Mouse (Mus musculus) naive thymus-derived CD4-positive, alpha-beta T cell, adult 2 months (primary cell): ENCODE results near the gene Vgf.
A peak's percentile ranks its signal among the peaks of the same experiment; 100 is the strongest.

Experiments used
- DNase-seq: peaks from one replicate; pipeline ENCODE4 v3.0.0-alpha.2; 2011; ENCODE audit warnings: low read depth

The Vgf gene

GRCm38 (mm10) chr5:137026092-137026491 is at the start of gene Vgf:
TSS of gene Vgf (plus strand) at chr5:137026392.
- DNase-seq: no peak

GRCm38 (mm10) chr5:136977769-136978168 is 48.4 kb upstream of the Vgf start:
- no peak for DNase-seq

DNA sequence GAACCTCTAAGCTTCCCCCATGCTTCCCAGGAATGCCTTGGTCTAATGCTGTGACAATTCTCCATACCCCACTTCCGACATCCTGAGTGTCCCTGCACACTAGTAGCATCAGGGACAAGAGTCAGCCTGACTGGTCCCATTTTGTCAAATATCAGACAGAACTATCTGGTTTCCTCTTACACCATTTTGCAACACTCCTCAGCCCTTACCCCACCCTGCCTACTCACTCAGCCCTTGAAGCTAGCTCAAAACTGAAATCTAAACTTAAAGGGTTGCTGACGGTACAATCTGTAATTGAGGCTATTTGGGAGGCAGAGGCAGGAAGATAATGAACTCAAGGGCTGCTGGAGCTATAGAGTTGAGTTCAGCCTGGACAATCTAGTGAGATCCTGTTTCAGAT is 46.4 kb upstream of the Vgf start:
- DNase-seq: no peak

DNA sequence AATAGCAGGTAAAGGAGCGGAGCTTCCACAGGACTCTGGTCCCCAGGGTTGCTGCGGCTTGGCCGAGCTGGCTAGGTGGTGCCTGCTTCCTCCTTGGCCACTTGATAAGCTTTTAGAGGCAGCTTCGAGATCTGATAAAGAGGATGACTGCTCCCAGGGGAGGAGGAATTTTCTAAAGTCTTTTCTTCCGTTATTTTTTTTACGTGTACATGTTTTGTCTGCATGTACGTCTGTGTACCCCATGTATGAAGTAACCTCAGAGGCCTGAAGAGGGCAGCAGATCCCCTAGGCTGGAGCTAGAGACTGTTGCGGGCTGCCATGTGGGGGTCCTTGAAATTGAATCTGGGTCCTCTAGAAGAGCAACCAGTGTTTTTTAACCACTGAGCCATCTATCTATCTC is 45.2 kb upstream of the Vgf start:
- no peak for DNase-seq

DNA sequence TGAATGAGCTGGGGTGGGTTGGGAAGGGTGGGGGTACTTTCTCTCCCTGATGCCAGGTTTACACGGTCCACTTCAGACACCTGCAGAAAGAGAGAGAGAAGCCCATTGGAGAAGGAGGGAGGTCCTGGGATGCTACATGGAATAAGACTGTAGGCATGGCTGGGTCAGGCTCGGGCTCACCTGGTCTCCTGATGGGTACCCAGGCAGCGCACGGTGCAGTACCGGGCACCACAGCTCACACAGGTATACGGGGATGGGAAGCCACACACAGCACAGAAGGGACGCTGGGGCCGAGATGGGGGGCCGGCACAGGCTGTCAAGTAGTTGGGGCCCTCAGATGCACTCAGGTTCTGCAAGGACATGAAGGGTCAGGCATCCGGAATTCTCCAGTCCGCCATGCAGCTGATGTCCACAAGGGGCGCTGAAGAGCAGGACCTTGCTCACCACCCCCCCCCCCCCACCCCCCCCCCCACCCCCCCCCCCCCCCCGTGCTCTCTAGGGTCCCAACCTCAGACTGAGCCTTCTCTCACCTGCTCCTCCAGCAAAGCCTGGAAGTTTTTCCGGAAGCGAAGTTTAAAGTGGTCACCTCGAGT is 43.8 kb upstream of the Vgf start:
- peak; percentile 70 for DNase-seq

DNA sequence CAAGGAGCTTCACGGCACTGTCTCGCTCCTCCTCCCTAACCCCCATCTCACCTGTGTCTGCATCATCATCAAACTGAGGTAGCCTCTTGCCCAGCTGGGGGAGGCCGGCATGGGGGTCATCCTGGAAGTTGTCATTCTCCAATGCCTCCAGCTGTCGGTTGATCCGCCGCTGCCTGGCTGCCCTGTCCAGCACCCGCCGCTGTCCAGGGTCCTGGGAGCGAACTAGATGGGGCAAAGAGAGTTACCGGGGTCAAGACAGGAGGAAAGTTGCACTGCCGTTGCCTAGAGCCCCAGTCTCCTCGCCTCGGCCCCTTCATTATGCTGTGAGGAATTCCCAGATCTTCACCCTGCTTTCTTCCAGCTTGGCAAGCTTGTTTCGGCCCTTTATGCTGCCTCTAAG is 41.4 kb upstream of the Vgf start:
- DNase-seq: no peak

DNA sequence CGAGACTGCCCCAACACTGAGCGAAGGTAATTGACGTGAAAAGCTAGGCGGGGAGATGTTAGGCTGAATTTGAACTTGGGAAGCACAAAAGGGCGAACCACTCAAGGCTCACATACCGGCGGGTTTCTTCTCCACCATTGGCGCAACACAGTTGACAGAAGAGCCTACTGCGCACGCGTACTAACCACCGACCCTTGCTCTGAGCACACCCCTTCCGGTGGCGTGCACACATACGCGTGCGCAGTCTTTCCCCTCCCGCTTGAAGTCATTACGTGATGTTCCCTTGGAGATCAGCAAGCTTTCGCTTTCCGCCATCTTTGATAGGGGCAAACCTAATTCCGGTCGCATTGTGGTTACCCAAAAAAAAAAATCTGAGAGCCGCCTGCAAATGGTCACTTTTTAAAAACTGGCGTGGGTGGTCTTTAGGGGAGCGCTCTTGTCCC is 39.5 kb upstream of the Vgf start, which contains the start of gene Plod3:
TSS of gene Plod3 (plus strand) at position 325 of the 443 bp plus-strand sequence.
- DNase-seq: peak; percentile 99

- DNase-seq: peak; percentile 58
Measured at GRCm38 (mm10) chr5:136987138-136987933, 38.9 kb upstream of the Vgf start.

DNA sequence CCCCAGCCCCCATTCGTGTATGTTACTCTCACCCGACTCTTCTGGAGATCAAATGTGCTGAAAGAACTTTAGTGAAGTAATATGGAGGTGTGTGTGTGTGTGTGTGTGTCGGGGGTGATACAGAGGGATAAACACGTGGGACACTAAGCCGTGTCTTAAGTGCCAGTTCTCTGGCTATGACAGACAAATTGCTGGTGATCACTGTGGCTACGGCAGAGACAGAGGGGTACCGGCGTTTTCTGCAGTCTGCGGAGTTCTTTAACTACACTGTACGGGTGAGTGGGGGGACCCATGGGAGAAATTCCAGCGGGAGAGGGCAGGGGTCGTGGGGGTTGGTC is 38.3 kb upstream of the Vgf start, which contains the start of gene Znhit1:
TSS of gene Znhit1 (minus strand) at position 88 of the 338 bp plus-strand sequence.
- DNase-seq: no peak

DNA sequence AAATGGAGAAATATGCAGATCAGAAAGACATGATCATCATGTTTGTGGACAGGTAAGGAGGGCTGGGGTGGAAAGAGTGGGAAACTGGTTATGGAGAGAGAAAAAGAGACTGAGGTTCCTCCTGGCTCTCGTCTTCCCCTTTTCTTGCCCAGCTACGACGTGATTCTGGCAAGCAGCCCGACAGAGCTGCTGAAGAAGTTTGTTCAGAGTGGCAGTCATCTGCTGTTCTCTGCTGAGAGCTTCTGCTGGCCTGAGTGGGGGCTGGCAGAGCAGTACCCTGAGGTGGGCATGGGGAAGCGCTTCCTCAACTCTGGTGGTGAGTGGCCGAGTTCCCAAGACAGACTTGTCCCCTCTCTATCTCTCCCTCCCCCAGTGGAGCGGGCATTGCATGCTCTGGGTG is 37.8 kb upstream of the Vgf start:
- DNase-seq: no peak

- no peak for DNase-seq
Measured at GRCm38 (mm10) chr5:136989801-136990200, 36.4 kb upstream of the Vgf start.

- DNase-seq: no peak
Measured at GRCm38 (mm10) chr5:136999449-136999848, 26.7 kb upstream of the Vgf start.

GRCm38 (mm10) chr5:137000612-137001011 is 25.6 kb upstream of the Vgf start:
- DNase-seq: no peak

GRCm38 (mm10) chr5:137007276-137007675 is 18.9 kb upstream of the Vgf start:
- DNase-seq: no peak

DNA sequence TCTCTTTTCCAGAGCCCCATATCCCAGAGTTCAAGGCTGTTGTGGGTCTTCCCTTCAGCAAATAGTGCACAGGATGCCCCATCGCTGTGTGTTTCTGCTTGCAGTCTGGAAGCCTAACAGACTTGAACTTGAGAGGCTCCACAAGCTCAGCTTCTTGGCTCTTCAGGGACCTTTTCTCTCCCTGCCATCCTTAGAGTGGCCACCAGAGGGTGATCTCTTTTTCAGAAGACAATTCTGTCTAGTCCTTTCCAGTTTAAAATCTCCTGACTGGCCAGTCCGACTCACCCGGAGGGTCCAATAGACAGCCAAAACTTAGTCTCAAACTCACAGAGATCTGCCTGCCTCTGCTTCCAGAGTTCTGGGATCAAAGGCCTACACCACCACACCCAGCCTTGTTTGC is 16.2 kb upstream of the Vgf start:
- peak; percentile 48 for DNase-seq

DNA sequence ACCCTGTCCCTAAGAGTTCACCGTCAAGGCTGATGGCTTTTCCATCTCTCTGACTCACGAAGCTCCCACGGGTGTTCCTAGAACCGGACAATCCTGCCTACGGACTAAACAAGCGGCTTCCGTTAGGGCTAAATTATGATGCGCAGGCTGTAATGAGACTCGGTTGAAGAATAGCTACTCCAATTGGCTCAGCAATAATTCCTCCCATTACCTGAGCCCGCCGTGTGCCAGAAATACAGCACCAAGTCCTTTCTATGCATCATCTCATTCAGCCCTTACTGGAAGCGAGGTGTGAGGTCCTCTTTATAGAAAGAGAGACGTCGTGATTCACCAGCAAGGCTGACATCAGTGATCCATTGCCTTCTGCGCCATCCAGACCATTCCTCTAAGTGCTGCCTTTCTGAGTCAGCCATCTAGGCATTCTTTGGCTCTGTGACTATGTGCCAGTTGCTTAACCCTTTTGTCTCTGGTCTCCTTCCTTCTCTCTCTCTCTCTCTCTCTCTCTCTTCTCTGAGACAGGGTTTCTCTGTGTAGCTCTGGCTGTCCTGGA is 13.7 kb upstream of the Vgf start:
- DNase-seq: no peak

DNA sequence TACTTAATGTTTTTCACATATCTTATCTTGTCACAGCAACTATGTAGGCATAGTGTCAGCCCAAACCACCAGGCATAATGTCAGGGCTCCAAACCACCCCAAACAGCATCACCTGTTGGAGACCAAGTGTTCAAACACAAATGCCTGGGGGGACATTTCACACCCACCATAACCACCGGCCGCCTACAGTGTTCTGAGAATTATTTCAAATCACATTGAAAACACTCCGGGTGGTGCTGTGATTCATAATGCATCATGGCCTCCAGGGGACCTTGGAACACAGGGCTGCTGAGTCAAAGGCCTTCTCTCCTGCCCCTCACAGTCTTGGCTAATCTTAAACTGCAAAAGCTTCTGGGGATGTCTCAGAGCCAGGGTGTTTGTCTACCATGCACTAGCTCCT is 10.3 kb upstream of the Vgf start:
- no peak for DNase-seq

DNA sequence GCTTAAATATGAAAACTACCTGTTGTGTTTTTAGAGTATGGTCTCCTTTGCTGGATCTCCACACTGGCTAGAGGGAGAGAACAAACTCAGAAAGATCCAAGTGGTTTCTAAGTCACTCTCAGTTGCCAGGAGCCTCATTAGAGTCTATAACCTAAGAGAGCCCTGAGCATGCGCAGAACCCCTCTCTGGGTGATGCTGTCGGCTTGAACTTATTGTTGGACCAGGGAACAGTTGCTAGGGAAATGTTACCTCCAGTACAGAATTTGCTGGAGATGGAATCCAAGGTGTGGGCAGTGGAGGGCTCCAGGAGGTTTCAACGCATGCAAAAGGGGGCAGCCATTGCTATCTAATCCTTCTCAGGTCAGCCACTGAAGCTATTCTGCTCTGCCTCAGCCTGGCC is 1.9 kb upstream of the Vgf start:
- no peak for DNase-seq

DNA sequence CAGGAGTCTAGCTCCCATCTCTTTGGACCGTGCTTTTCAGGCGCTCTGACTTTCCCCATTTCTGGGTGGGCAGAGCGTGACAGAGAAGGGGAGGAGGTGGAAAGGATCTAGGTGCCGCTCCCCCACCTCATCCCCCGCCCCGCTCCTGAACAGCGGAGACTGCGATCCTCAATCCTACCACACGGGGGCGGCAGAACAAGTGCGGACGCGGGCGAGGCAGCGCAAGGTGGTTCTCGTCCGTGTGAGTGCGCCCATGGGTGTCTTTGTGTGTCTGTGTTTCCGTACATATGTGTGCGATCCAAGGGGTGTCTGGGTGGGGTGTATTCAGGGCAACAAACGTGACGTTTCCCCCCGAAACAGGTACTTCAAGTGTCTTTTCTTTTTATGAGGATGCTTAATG is 1.1 kb upstream of the Vgf start:
- DNase-seq: peak; percentile 88

DNA sequence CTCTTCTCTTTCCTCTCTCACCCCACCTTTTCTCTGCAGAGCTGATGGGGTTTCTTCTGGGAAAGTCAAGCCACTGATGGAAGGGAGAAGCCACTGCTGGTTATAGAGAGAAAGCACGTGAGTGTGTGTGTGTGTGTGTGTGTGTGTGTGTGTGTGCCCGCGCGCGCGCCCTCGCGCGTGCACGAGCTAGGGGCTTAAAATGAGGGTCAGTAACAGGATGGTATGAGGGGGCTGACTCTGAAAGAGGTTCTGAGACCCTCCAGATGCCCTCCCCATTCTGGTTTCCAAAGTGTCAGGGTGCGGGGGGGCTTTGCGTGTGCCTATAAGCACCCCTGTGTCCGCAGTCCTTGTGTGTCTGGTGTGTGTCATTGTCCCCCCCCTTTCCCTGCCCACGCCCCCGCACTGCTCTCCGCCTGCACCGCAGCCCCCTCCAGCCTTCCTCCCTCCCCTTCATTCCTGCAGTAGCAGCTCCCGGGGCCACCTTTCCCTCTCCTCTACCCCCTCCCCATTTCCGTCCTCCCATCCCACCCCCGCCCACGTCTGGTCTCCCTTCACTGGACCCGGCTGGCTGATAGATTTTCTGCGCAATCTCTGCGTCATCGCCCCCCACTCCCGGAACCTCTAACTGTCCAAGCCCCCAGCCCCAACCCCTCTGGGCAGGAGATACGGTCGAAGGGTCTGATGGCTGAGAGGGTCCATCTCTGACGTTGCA is 2.5 kb downstream of the Vgf start:
- peak; percentile 18 for DNase-seq

GRCm38 (mm10) chr5:137029273-137029585 is 3.0 kb downstream of the Vgf start:
- DNase-seq: no peak

DNA sequence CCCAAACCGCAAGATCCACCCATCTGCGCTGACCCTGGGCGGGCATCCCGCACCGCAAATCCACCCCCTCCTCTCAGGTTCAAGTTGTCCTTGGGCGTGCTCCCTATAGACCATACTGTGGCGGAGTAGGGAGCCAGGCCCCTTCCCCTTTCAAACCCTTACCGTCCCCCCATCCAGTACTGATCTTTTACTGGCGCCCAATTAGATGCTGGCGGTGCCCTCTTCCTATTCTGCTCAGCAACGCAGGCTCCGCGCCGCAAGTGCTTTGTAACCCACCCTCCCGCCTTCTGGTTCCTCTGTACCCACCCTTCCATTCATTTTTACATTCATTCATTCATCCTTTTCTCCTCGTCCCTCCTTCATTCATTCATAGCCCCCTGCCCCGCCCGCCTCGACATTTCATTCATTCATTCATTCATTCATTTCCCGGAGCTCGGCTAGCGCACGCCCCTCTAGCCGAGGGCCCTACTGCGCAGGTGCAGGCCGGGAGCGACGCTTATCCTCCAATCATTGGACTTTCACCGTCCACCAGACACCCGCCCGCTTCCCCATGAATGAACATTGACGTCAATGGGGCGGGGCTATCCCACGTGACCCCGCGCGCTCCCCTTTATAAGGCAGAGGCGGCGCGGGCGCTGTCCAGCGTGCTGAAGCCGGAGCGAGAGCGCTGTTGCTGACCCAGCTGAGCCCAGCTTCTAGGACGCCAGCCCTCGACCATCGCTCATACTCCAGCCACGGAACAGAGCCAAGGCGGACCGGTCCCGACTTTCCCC is 3.6 kb downstream of the Vgf start:
- peak; percentile 94 for DNase-seq
